23 mouse cellular contexts compared by ENCODE assay signal in the genomic region with DNA sequence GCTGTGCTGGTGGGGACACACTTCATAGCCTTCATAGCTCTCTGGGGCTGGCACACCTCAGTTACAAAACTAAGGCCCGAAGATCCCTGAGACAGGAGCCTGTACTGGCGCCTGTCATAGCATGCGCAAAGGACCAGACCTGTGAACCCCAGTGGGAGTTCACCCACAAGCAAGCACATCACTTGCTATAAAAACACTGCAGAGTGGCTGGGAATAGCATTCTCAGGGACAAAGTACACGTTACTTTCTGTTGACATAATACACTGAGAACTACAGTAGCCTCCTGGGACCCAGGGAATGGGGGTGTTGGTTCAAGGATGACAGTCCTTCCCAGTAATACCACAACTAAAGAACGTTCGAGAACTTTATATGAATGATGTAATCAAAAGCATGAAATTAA. TPM values are rescaled to one million over a fixed set of nuclear protein-coding genes. Genes with fewer than 3 reads are reported as not detected.
DNase-seq lines count a peak whose midpoint lies in the region; ATAC-seq and TF ChIP-seq lines count a peak whose summit lies in the region.
"Had no signal": no experiment of that assay in that cellular context is flagged by ENCODE, and none has a peak within 500 bp of the region (broad histone marks: within the 10 kb centered on the region; RNA-seq: fewer than 3 reads in every experiment).

No protein-coding gene starts in this region.

- H3K4me3 ChIP-seq in liver, embryonic 13.5 days (replicated peaks): no peak overlapping the region
- H3K4me3 ChIP-seq in liver, postnatal 0 days (ENCODE audit: low read depth, low read length): no peak overlapping the region
- no peak overlapping the region for H3K4me3 ChIP-seq in stomach, embryonic 16.5 days (replicated peaks; ENCODE audit: low read length)
- no peak overlapping the region for H3K4me3 ChIP-seq in stomach, postnatal 0 days (ENCODE audit: low read depth, low read length)
- H3K4me3 ChIP-seq: forebrain, embryonic 10.5 days; forebrain, embryonic 13.5 days; heart, adult 2 months; heart, embryonic 10.5 days; heart, embryonic 13.5 days; hindbrain, embryonic 15.5 days had no signal

- no peak overlapping the region for H3K27ac ChIP-seq in liver, embryonic 13.5 days
- no peak overlapping the region for H3K27ac ChIP-seq in liver, postnatal 0 days (ENCODE audit: low read depth)
- no peak overlapping the region for H3K27ac ChIP-seq in stomach, embryonic 16.5 days (ENCODE audit: low read length)
- H3K27ac ChIP-seq in stomach, postnatal 0 days (replicated peaks): no peak overlapping the region
- H3K27ac ChIP-seq: forebrain, embryonic 10.5 days; forebrain, embryonic 13.5 days; heart, adult 2 months; heart, embryonic 10.5 days; heart, embryonic 13.5 days; hindbrain, embryonic 15.5 days had no signal

- H3K36me3 ChIP-seq in liver, embryonic 13.5 days: no peaks in the 10 kb centered on the region
- no peaks in the 10 kb centered on the region for H3K36me3 ChIP-seq in liver, postnatal 0 days (replicated peaks; ENCODE audit: insufficient read depth, low read length)
- H3K36me3 ChIP-seq in stomach, embryonic 16.5 days (ENCODE audit: control insufficient read depth, insufficient read depth, low read length): no peaks in the 10 kb centered on the region
- H3K36me3 ChIP-seq in stomach, postnatal 0 days (ENCODE audit: control insufficient read depth, insufficient read depth, low read length): no peaks in the 10 kb centered on the region
- H3K36me3 ChIP-seq: heart, embryonic 13.5 days; hindbrain, embryonic 15.5 days had no signal

- no peaks in the 10 kb centered on the region for H3K9me3 ChIP-seq in liver, embryonic 13.5 days (replicated peaks)
- no peaks in the 10 kb centered on the region for H3K9me3 ChIP-seq in liver, postnatal 0 days (ENCODE audit: low read length)
- H3K9me3 ChIP-seq in stomach, embryonic 16.5 days (replicated peaks; ENCODE audit: control insufficient read depth, low read length): no peaks in the 10 kb centered on the region
- H3K9me3 ChIP-seq in stomach, postnatal 0 days (ENCODE audit: control insufficient read depth, low read length): no peaks in the 10 kb centered on the region
- H3K9me3 ChIP-seq: forebrain, embryonic 10.5 days; forebrain, embryonic 13.5 days; heart, embryonic 10.5 days; heart, embryonic 13.5 days; hindbrain, embryonic 15.5 days had no signal

- no peak for DNase-seq in liver, embryonic 13.5 days
- DNase-seq in liver, postnatal 0 days: no peak
- no peak for DNase-seq in stomach, postnatal 0 days (ENCODE audit: low spot score)
- DNase-seq in large intestine, adult 2 months (ENCODE audit: low read depth, low spot score): peak; percentile 28
- DNase-seq: adrenal gland, adult 8-10 months; adrenal gland, postnatal 25 days; cerebellum, adult 11-12 months; cerebellum, adult 8-10 months; cerebellum, postnatal 10 days; cerebellum, postnatal 36 days; gastrocnemius, postnatal 10 days; heart, adult 2 months; heart, postnatal 14 days; heart, postnatal 4 days had no signal

- H3K9ac ChIP-seq in liver, embryonic 13.5 days: no peak overlapping the region
- H3K9ac ChIP-seq in liver, postnatal 0 days (replicated peaks): no peak overlapping the region
- H3K9ac ChIP-seq in stomach, embryonic 16.5 days (ENCODE audit: low read length): no peak overlapping the region
- H3K9ac ChIP-seq in stomach, postnatal 0 days (ENCODE audit: low read length): no peak overlapping the region
- H3K9ac ChIP-seq: forebrain, embryonic 13.5 days; heart, embryonic 13.5 days; hindbrain, embryonic 15.5 days had no signal

- H3K4me2 ChIP-seq in liver, embryonic 13.5 days: no peak overlapping the region
- no peak overlapping the region for H3K4me2 ChIP-seq in liver, postnatal 0 days (ENCODE audit: low read depth, low read length)
- no peak overlapping the region for H3K4me2 ChIP-seq in stomach, embryonic 16.5 days (ENCODE audit: low read depth, low read length)
- no peak overlapping the region for H3K4me2 ChIP-seq in stomach, postnatal 0 days (replicated peaks; ENCODE audit: low read depth)
- H3K4me2 ChIP-seq: forebrain, embryonic 13.5 days; heart, embryonic 13.5 days; hindbrain, embryonic 15.5 days had no signal

- ATAC-seq in liver, embryonic 13.5 days (ENCODE audit: low read depth): peak; percentile 41; the same call in 1 of the 2 replicates
- ATAC-seq in liver, postnatal 0 days: no peak
- peak; percentile 30; the same call in 1 of the 2 replicates for ATAC-seq in stomach, embryonic 16.5 days (ENCODE audit: insufficient read depth, low FRiP score)
- ATAC-seq in stomach, postnatal 0 days (ENCODE audit: low FRiP score, low TSS enrichment): no peak
- no peak for ATAC-seq in granulocyte monocyte progenitor cell, adult 5-6 weeks (replicated peaks; ENCODE audit: poor library complexity, severe bottlenecking)
- ATAC-seq: activated CD4-positive, CD25-positive, alpha-beta regulatory T cell, adult 4 months; forebrain, embryonic 13.5 days; forebrain, embryonic 16.5 days had no signal

- WGBS in liver, embryonic 13.5 days (ENCODE audit: insufficient replicate concordance): 60% methylated on average over 6 of the region's 6 CpGs
- WGBS in liver, postnatal 0 days (ENCODE audit: insufficient replicate concordance): 62% methylated on average over 6 of the region's 6 CpGs
- WGBS in stomach, embryonic 16.5 days: 76% methylated on average over 6 of the region's 6 CpGs
- 52% methylated on average over 6 of the region's 6 CpGs for WGBS in stomach, postnatal 0 days
- 28% methylated on average over 6 of the region's 6 CpGs for WGBS in large intestine, adult 2 months

- peaks cover 24% of the 10 kb centered on the region for H3K27me3 ChIP-seq in liver, embryonic 13.5 days
- no peaks in the 10 kb centered on the region for H3K27me3 ChIP-seq in liver, postnatal 0 days (ENCODE audit: insufficient read depth, low read length)
- no peaks in the 10 kb centered on the region for H3K27me3 ChIP-seq in stomach, embryonic 16.5 days (ENCODE audit: control insufficient read depth, insufficient read depth, low read length)
- H3K27me3 ChIP-seq in stomach, postnatal 0 days (ENCODE audit: control insufficient read depth, insufficient read depth, low read length): no peaks in the 10 kb centered on the region
- H3K27me3 ChIP-seq: forebrain, embryonic 13.5 days; hindbrain, embryonic 15.5 days had no signal

- no peaks in the 10 kb centered on the region for H3K4me1 ChIP-seq in liver, embryonic 13.5 days (replicated peaks)
- no peaks in the 10 kb centered on the region for H3K4me1 ChIP-seq in liver, postnatal 0 days (ENCODE audit: insufficient read depth)
- H3K4me1 ChIP-seq in stomach, embryonic 16.5 days (ENCODE audit: control insufficient read depth, insufficient read depth, low read length): no peaks in the 10 kb centered on the region
- no peaks in the 10 kb centered on the region for H3K4me1 ChIP-seq in stomach, postnatal 0 days (replicated peaks; ENCODE audit: control insufficient read depth, insufficient read depth)

- no peak for TF ChIP-seq CTCF in liver, postnatal 0 days (IDR thresholded peaks at IDR 0.05; ENCODE audit: low read depth)
- TF ChIP-seq CTCF in stomach, postnatal 0 days (IDR thresholded peaks at IDR 0.05; ENCODE audit: low read depth): no peak

- TF ChIP-seq EP300 in liver, postnatal 0 days (IDR thresholded peaks at IDR 0.05; ENCODE audit: low read depth): no peak
- no peak for TF ChIP-seq EP300 in stomach, postnatal 0 days (optimal IDR thresholded peaks at IDR 0.05)

RNA-seq across cellular contexts. Expression of a gene that starts 11.2 kb away (rescaled TPM):
- polyA plus RNA-seq in liver, embryonic 13.5 days (2015; fragmentation: Nextera tagmentation; extraction: Ambion mirVana): 0.29 and 0.38 TPM in 2 replicates
- polyA plus RNA-seq in liver, postnatal 0 days (2015; fragmentation: Nextera tagmentation; extraction: Ambion mirVana): 0.05 and 0.06 TPM in 2 replicates
- polyA plus RNA-seq in stomach, embryonic 16.5 days (2015; fragmentation: Nextera tagmentation; extraction: Ambion mirVana): 1.3 and 2.5 TPM in 2 replicates
- 0.48 and 0.64 TPM in 2 replicates for polyA plus RNA-seq in stomach, postnatal 0 days (2015; fragmentation: Nextera tagmentation; extraction: Ambion mirVana)
- 0.47 and 0.82 TPM in 2 replicates for polyA plus RNA-seq in large intestine, adult 2 months (2012; rRNA removed)
- total RNA-seq in granulocyte monocyte progenitor cell, adult 5-6 weeks (2014; fragmentation: Nextera tagmentation): not detected in 2 replicates
- total RNA-seq in granulocyte monocyte progenitor cell, adult 5-6 weeks (2017): not detected in 2 replicates
- polyA plus RNA-seq: activated CD4-positive, CD25-positive, alpha-beta regulatory T cell, adult 4 months had no signal

RNA-seq across cellular contexts. Expression of a gene that starts 23.8 kb away (rescaled TPM):
- 5.6 and 5.9 TPM in 2 replicates for polyA plus RNA-seq in liver, embryonic 13.5 days (2015; fragmentation: Nextera tagmentation; extraction: Ambion mirVana)
- polyA plus RNA-seq in liver, postnatal 0 days (2015; fragmentation: Nextera tagmentation; extraction: Ambion mirVana): 6.1 and 6.2 TPM in 2 replicates
- 26.0 and 27.5 TPM in 2 replicates for polyA plus RNA-seq in stomach, embryonic 16.5 days (2015; fragmentation: Nextera tagmentation; extraction: Ambion mirVana)
- 17.2 and 18.1 TPM in 2 replicates for polyA plus RNA-seq in stomach, postnatal 0 days (2015; fragmentation: Nextera tagmentation; extraction: Ambion mirVana)
- polyA plus RNA-seq in large intestine, adult 2 months (2012; rRNA removed): 21.2 and 28.2 TPM in 2 replicates
- total RNA-seq in granulocyte monocyte progenitor cell, adult 5-6 weeks (2014; fragmentation: Nextera tagmentation): 14.5 and 20.9 TPM in 2 replicates
- total RNA-seq in granulocyte monocyte progenitor cell, adult 5-6 weeks (2017): 19.5 and 29.1 TPM in 2 replicates

RNA-seq across cellular contexts. Expression of a gene that starts 54.5 kb away (rescaled TPM):
- 14.6 and 14.8 TPM in 2 replicates for polyA plus RNA-seq in liver, embryonic 13.5 days (2015; fragmentation: Nextera tagmentation; extraction: Ambion mirVana)
- 8.3 and 9.0 TPM in 2 replicates for polyA plus RNA-seq in liver, postnatal 0 days (2015; fragmentation: Nextera tagmentation; extraction: Ambion mirVana)
- polyA plus RNA-seq in stomach, embryonic 16.5 days (2015; fragmentation: Nextera tagmentation; extraction: Ambion mirVana): 8.5 and 8.8 TPM in 2 replicates
- polyA plus RNA-seq in stomach, postnatal 0 days (2015; fragmentation: Nextera tagmentation; extraction: Ambion mirVana): 11.4 and 12.0 TPM in 2 replicates
- polyA plus RNA-seq in large intestine, adult 2 months (2012; rRNA removed): 5.9 and 7.2 TPM in 2 replicates
- 57.9 and 67.3 TPM in 2 replicates for total RNA-seq in granulocyte monocyte progenitor cell, adult 5-6 weeks (2014; fragmentation: Nextera tagmentation)
- total RNA-seq in granulocyte monocyte progenitor cell, adult 5-6 weeks (2017): 108 and 142 TPM in 2 replicates

Comparison
In these comparisons a context has a peak if more than half of its experiments do, and no peak if none do; other contexts are left out.
1. ATAC-seq: peak in liver, embryonic 13.5 days (single experiment) and stomach, embryonic 16.5 days (single experiment); none in liver, postnatal 0 days (single experiment), stomach, postnatal 0 days (single experiment) and granulocyte monocyte progenitor cell, adult 5-6 weeks (single experiment).